Mouse (Mus musculus): ENCODE results near the gene Bpifb5.
"Not testable (repeated sequence)": the region's sequence is repeated elsewhere in the genome, so short reads cannot be mapped to it uniquely, and the experiment has no call there.

GRCm38 (mm10) chr2:154255254-154255653 is 31.7 kb downstream of the Bpifb5 start:
- TF ChIP-seq MAFK (IDR thresholded peaks at IDR 0.05; ENCODE audit: insufficient read depth, low read depth, low read length); HCFC1 (IDR thresholded peaks at IDR 0.05; ENCODE audit: borderline replicate concordance, insufficient read depth, low read length): not testable (repeated sequence)

Measured in ES-E14 (cell line).